In genomic region chr2:163192485-163192884, GRCm38 (mm10) we compare ENCODE assay signal across 34 mouse cellular contexts. TPM values are rescaled to one million over a fixed set of nuclear protein-coding genes. Genes with fewer than 3 reads are reported as not detected.
"Had no signal": no experiment of that assay in that cellular context is flagged by ENCODE, and none has a peak within 500 bp of the region (broad histone marks: within the 10 kb centered on the region; RNA-seq: fewer than 3 reads in every experiment).

No protein-coding gene starts in this region.

- H3K4me3 ChIP-seq: left cerebral cortex, adult 2 months; limb, embryonic 10.5 days; limb, embryonic 12.5 days; limb, embryonic 13.5 days; limb, embryonic 15.5 days; liver, embryonic 12.5 days; liver, embryonic 13.5 days; liver, embryonic 15.5 days; lung, embryonic 15.5 days; megakaryocyte, embryonic 14.5 days; midbrain, embryonic 12.5 days; midbrain, embryonic 13.5 days; midbrain, embryonic 15.5 days; myocyte; neural tube, embryonic 12.5 days; neural tube, embryonic 13.5 days had no signal

- H3K4me2 ChIP-seq: limb, embryonic 12.5 days; limb, embryonic 13.5 days; limb, embryonic 15.5 days; liver, embryonic 11.5 days; liver, embryonic 12.5 days; liver, embryonic 13.5 days; liver, embryonic 15.5 days; lung, embryonic 14.5 days; lung, embryonic 15.5 days; midbrain, embryonic 11.5 days; midbrain, embryonic 12.5 days; midbrain, embryonic 13.5 days; midbrain, embryonic 15.5 days; neural tube, embryonic 12.5 days; neural tube, embryonic 13.5 days had no signal

- H3K27ac ChIP-seq: left cerebral cortex, adult 2 months; limb, embryonic 10.5 days; limb, embryonic 12.5 days; limb, embryonic 13.5 days; limb, embryonic 15.5 days; liver, embryonic 12.5 days; liver, embryonic 13.5 days; liver, embryonic 14.5 days; liver, embryonic 15.5 days; lung, embryonic 15.5 days; macrophage; midbrain, embryonic 12.5 days; midbrain, embryonic 13.5 days; midbrain, embryonic 15.5 days; neural tube, embryonic 12.5 days; neural tube, embryonic 13.5 days had no signal

- ATAC-seq: liver, embryonic 12.5 days; liver, postnatal 0 days; lung, postnatal 0 days; midbrain, embryonic 13.5 days; midbrain, embryonic 15.5 days; midbrain, embryonic 16.5 days had no signal

- H3K9me3 ChIP-seq: limb, embryonic 10.5 days; limb, embryonic 12.5 days; limb, embryonic 13.5 days; limb, embryonic 15.5 days; liver, embryonic 12.5 days; liver, embryonic 13.5 days; liver, embryonic 15.5 days; lung, embryonic 15.5 days; megakaryocyte, embryonic 14.5 days; midbrain, embryonic 12.5 days; midbrain, embryonic 13.5 days; midbrain, embryonic 15.5 days; neural tube, embryonic 12.5 days; neural tube, embryonic 13.5 days had no signal

- H3K4me1 ChIP-seq: liver, embryonic 12.5 days; liver, embryonic 13.5 days; liver, embryonic 15.5 days; megakaryocyte, embryonic 14.5 days had no signal

- H3K36me3 ChIP-seq: limb, embryonic 10.5 days; limb, embryonic 12.5 days; limb, embryonic 13.5 days; limb, embryonic 15.5 days; liver, embryonic 12.5 days; liver, embryonic 13.5 days; liver, embryonic 15.5 days; lung, embryonic 15.5 days; midbrain, embryonic 12.5 days; midbrain, embryonic 13.5 days; midbrain, embryonic 15.5 days; neural tube, embryonic 12.5 days; neural tube, embryonic 13.5 days had no signal

- H3K9ac ChIP-seq: limb, embryonic 12.5 days; limb, embryonic 13.5 days; limb, embryonic 15.5 days; liver, embryonic 12.5 days; liver, embryonic 13.5 days; liver, embryonic 14.5 days; liver, embryonic 15.5 days; liver, postnatal 0 days; lung, embryonic 14.5 days; lung, embryonic 15.5 days; midbrain, embryonic 13.5 days; midbrain, embryonic 15.5 days; neural tube, embryonic 12.5 days; neural tube, embryonic 13.5 days had no signal

- DNase-seq: left cerebral cortex, postnatal 4 days; liver; liver, embryonic 13.5 days; liver, postnatal 0 days; lung, adult 18-20 months; lung, adult 2 months; lung, embryonic 14.5 days; lung, postnatal 14 days; lung, postnatal 36 days; lung, postnatal 4 days; midbrain, embryonic 14.5 days had no signal

- H3K27me3 ChIP-seq: limb, embryonic 13.5 days; lung, embryonic 15.5 days; midbrain, embryonic 15.5 days had no signal

RNA-seq across cellular contexts. Expression of gene Tox2, which starts 10.4 kb away (rescaled TPM):
- total RNA-seq: megakaryocyte, adult 5-6 weeks; monocyte, adult 5-6 weeks had no signal
